Mouse (Mus musculus): ENCODE data around the gene BC049352.

- TF ChIP-seq CTCF (IDR thresholded peaks at IDR 0.05; ENCODE audit: insufficient read depth, low read depth, low read length), result no peak
- TF ChIP-seq POLR2A (IDR thresholded peaks at IDR 0.05; ENCODE audit: insufficient read depth, low read depth, low read length), result no peak
These were observed 92.4 kb downstream of the BC049352 start for GRCm38 (mm10) chr9:45274218-45274617.

Measured in olfactory bulb, adult 2 months (tissue).